Mouse (Mus musculus) left cerebral cortex, postnatal 14 days (tissue): ENCODE results near the gene 9030025P20Rik. TPM values are rescaled to one million over a fixed set of nuclear protein-coding genes. Genes with fewer than 3 reads are reported as not detected.
"Not testable (repeated sequence)": the region's sequence is repeated elsewhere in the genome, so short reads cannot be mapped to it uniquely, and the experiment has no call there.

Experiments
- DNase-seq, 2 experiments: peaks; one replicate each; pipeline ENCODE4 v3.0.0; 2021 to 2022; ENCODE audit warnings: low spot score in 2 of 2, mixed read lengths in 1 of 2
- intact Hi-C: fragments of 180-260 bp; cut with DNase I; formaldehyde crosslinking; loops from one replicate; pipeline ENCODE4 v1.15.1; 2025
- total RNA-seq, 2 experiments: library from RNA; stranded (reverse); gene quantifications; 2 replicates each; pipeline ENCODE4 v1.2.3; 2021

9030025P20Rik gene
- total RNA-seq, 2 experiments from 2014 or later: 4.8 to 4.9 TPM

GRCm38 (mm10) chr17:14968373-14968913, 9.8 kb upstream of the 9030025P20Rik start:
- intact Hi-C loops: not testable (repeated sequence)

DNA sequence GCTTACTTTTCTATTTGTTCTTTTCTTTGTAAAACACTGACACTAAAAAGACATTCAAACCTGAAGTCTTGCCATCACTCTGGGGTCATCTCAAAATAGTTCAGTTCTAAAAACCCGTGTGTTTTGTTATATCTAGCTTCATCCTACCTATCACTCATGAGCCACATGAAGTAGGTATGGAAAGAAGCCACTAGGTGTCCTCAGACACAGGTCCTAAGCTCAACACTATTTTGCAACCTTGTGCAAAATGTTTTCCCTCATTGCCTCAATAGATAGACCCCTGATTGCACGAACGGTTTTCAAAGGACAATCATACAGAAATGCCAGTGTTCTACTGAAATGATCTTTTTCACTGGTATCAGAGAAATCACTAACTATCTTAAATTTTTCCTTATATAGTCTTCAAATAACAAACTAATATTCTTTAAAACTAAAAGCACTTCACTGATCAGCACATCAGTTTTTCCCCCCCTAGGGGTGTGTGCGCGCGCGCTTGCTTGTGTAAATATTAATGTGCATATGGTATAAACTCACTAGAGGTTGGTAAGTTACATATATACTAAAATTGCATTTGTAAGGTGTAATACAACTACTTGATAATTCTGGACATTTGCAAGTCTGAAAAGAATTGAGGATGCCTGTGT, 428 bp upstream of the 9030025P20Rik start:
- intact Hi-C loops, DNase-seq: not testable (repeated sequence)

More at GRCm38 (mm10) chr17:14968373-14968913, 9.8 kb upstream of the 9030025P20Rik start:
- not testable (repeated sequence) for DNase-seq

DNA sequence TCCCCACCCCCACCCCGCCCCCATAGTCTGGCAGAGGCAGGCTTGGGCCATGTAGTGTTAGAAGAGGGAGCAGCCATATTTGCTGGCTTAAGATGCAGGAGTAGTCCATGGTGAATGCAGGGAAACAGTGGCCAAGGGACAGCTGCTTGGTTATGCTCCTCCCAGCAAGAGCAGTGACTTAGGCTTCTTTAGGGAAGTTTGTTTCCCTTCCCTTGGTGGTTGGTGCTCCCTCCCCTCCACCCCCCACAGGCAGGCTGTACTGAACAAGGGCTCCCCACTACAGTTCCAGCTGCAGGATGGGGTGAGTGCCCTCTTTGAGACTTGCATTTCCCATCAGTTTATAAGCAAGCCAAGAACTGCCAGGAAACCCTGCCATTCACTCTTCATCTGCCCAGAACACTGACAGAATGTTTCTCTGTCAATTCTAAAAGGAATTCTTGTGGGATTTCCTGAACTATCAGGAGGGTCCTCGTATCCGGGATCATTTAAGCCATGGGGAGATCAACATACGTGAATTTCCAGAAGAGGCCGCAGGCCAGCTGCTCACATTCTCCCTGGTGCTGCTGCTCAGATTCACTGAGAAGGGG, 11.9 kb downstream of the 9030025P20Rik start:
- intact Hi-C loops, DNase-seq: not testable (repeated sequence)

DNA sequence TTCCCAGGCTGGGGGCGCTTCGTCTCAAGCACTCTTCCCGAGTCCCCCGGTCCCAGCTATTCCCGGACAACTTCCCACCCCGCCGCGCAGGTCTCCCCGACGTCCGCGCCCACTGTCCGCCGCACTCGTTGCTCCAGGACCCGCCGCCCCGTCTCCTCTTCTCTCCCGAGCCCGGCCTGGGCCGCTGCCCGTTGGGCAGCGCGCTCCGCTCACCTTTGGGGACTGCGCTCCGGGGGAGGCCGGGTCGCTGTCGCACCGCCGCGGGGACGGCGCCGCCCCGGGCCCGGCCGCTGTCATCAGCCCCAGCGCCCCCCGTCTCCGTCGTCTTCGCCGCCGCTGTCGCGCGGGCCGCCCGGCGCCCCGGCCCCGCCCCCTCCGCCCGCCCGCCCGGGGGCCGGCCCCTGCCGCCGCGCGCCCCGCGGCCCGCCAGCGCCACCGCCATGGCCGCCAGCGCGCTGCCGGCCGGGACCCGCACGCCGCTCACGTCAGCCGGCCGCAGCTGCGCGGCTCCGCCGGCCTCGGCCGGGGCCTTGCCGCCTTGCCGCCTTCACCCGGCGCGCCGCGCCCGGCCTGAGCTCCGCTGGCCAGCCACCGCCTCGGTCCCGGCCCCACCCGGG, 14.4 kb downstream of the 9030025P20Rik start:
- DNase-seq, intact Hi-C loops: not testable (repeated sequence)

GRCm38 (mm10) chr17:14993139-14993832, 15.0 kb downstream of the 9030025P20Rik start:
- DNase-seq, intact Hi-C loops: not testable (repeated sequence)

DNA sequence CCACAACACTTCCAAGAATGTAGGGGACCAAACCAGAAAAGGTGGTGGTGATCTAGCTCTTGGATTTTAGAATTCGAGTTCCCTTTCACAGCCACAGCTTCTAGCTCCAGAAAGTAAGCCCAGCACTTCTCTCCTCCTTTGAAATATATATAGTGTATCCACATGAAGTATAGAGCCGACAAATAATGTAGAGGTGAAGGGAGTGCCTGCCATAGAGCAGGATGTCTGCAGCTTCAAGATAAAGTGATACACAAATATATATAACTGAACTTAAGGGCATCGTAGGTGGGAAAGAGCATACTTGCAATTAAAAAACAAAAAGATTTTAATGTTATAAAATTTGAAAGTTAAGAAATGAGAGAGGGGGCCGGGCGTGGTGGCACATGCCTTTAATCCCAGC, 15.9 kb downstream of the 9030025P20Rik start:
- DNase-seq, intact Hi-C loops: not testable (repeated sequence)

DNA sequence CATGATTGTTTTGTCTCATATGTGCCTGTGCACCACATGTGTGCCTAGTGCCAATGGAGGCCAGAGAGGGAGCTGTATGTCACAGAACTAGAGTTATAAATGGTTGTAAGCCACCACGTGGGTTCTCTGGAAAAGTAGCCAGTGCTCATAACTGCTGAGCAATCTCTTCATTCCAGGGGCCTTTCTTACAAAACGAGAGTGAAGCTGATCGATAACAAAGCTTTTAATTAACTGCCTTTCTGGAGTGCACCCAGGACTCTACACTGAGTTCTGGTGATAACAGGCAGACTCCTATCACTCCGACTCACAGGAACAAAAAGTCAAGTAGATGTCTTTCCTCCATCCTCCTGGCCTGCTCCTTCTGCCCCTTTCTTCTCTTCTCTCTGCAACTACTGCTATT, 21.8 kb downstream of the 9030025P20Rik start:
- intact Hi-C loops, DNase-seq: not testable (repeated sequence)

- intact Hi-C loops, DNase-seq: not testable (repeated sequence)
Observed at GRCm38 (mm10) chr17:15009088-15009487, 30.8 kb downstream of the 9030025P20Rik start.

DNA sequence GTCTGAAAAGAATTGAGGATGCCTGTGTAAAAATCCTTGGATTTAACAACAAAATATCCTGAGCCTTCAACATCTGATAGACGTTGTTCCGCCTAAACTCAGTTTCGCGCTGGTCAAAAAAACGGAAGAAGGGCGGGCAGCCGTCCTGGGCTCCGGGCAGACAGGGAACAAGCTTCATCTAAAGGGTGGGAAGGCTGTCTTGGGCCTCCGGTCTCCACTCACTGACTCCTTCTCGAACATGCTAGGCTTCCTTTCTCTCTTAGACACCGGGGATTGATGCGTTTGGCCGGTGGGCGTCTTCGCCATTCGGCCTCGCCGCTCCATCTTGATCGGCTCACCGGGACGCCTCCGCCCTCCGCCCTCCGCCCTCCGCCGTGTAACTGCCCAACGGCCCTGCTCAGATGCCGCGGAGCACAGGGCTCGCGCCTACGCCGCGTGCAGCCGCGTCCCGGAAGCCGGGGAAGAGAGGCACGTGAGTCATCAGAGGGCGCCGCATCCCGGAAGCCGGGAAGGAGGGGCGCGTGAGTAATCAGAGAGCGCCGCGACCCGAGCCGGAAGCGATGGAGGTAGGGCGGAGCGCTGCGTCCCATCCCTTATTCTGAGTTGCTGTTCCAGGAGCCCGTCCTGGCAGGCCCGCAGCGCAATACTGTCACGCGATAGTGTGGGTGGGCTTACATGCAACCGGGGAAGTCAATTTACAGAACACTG, 31.6 kb downstream of the 9030025P20Rik start, which contains the start of gene Gm3435:
Gene Gm3435 (plus strand): TSS at position 471 of the 708 bp plus-strand sequence.
- intact Hi-C loops: not testable (repeated sequence)

GRCm38 (mm10) chr17:15021503-15022220, 43.4 kb downstream of the 9030025P20Rik start:
- DNase-seq: peak; percentile 13 to 35
- intact Hi-C loops: not testable (repeated sequence)

More for the DNA sequence above, 31.6 kb downstream of the 9030025P20Rik start, which contains the start of gene Gm3435:
- not testable (repeated sequence) for DNase-seq

- DNase-seq, intact Hi-C loops: not testable (repeated sequence)
Observed at GRCm38 (mm10) chr17:15023878-15024492, 45.7 kb downstream of the 9030025P20Rik start.

GRCm38 (mm10) chr17:15024502-15025193, 46.4 kb downstream of the 9030025P20Rik start:
- intact Hi-C loops, DNase-seq: not testable (repeated sequence)

DNA sequence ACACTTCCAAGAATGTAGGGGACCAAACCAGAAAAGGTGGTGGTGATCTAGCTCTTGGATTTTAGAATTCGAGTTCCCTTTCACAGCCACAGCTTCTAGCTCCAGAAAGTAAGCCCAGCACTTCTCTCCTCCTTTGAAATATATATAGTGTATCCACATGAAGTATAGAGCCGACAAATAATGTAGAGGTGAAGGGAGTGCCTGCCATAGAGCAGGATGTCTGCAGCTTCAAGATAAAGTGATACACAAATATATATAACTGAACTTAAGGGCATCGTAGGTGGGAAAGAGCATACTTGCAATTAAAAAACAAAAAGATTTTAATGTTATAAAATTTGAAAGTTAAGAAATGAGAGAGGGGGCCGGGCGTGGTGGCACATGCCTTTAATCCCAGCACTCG, 47.2 kb downstream of the 9030025P20Rik start:
- intact Hi-C loops, DNase-seq: not testable (repeated sequence)

DNA sequence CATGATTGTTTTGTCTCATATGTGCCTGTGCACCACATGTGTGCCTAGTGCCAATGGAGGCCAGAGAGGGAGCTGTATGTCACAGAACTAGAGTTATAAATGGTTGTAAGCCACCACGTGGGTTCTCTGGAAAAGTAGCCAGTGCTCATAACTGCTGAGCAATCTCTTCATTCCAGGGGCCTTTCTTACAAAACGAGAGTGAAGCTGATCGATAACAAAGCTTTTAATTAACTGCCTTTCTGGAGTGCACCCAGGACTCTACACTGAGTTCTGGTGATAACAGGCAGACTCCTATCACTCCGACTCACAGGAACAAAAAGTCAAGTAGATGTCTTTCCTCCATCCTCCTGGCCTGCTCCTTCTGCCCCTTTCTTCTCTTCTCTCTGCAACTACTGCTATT, 53.1 kb downstream of the 9030025P20Rik start:
- DNase-seq, intact Hi-C loops: not testable (repeated sequence)

DNA sequence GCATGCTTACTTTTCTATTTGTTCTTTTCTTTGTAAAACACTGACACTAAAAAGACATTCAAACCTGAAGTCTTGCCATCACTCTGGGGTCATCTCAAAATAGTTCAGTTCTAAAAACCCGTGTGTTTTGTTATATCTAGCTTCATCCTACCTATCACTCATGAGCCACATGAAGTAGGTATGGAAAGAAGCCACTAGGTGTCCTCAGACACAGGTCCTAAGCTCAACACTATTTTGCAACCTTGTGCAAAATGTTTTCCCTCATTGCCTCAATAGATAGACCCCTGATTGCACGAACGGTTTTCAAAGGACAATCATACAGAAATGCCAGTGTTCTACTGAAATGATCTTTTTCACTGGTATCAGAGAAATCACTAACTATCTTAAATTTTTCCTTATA, 62.2 kb downstream of the 9030025P20Rik start:
- intact Hi-C loops, DNase-seq: not testable (repeated sequence)
